Mouse (Mus musculus) kidney, adult 11 months (tissue): ENCODE data around the gene D2hgdh.

Experiments
- DNase-seq: peaks from one replicate; pipeline ENCODE4 v3.0.0; 2022

The D2hgdh gene

GRCm38 (mm10) chr1:93824609-93825008 lies at the start of gene D2hgdh:
TSS of gene D2hgdh (plus strand) at chr1:93824909.
- no peak for DNase-seq

GRCm38 (mm10) chr1:93776686-93777085 lies 48.0 kb upstream of the D2hgdh start:
- DNase-seq: no peak

GRCm38 (mm10) chr1:93786912-93787311 lies 37.8 kb upstream of the D2hgdh start:
- no peak for DNase-seq

- no peak for DNase-seq
These were observed 30.2 kb upstream of the D2hgdh start for GRCm38 (mm10) chr1:93794526-93794925.

GRCm38 (mm10) chr1:93795886-93796285 lies 28.8 kb upstream of the D2hgdh start:
- no peak for DNase-seq

- DNase-seq: no peak
These were observed 23.8 kb upstream of the D2hgdh start for GRCm38 (mm10) chr1:93800670-93801503.

GRCm38 (mm10) chr1:93801741-93802238 lies 22.9 kb upstream of the D2hgdh start, which contains the start of gene Dtymk:
TSS of gene Dtymk (minus strand) at chr1:93801934.
- DNase-seq: peak; percentile 93

GRCm38 (mm10) chr1:93802771-93803170 lies 21.9 kb upstream of the D2hgdh start:
- DNase-seq: no peak

- DNase-seq: peak; percentile 98
These were observed 20.9 kb upstream of the D2hgdh start, which contains the start of gene Ing5 for GRCm38 (mm10) chr1:93803556-93804507. TSS of gene Ing5 (plus strand) at chr1:93803965.

- no peak for DNase-seq
These were observed 19.9 kb upstream of the D2hgdh start for GRCm38 (mm10) chr1:93804818-93805217.

- DNase-seq: peak; percentile 14
These were observed 19.3 kb upstream of the D2hgdh start for GRCm38 (mm10) chr1:93805221-93805951.

- no peak for DNase-seq
These were observed 15.8 kb upstream of the D2hgdh start for GRCm38 (mm10) chr1:93808871-93809270.

GRCm38 (mm10) chr1:93810011-93810410 lies 14.7 kb upstream of the D2hgdh start:
- no peak for DNase-seq

- no peak for DNase-seq
These were observed 13.1 kb upstream of the D2hgdh start for GRCm38 (mm10) chr1:93811495-93812039.

- DNase-seq: no peak
These were observed 6.7 kb upstream of the D2hgdh start for GRCm38 (mm10) chr1:93817823-93818532.

GRCm38 (mm10) chr1:93818722-93819121 lies 6.0 kb upstream of the D2hgdh start:
- DNase-seq: no peak

- no peak for DNase-seq
These were observed 763 bp upstream of the D2hgdh start for GRCm38 (mm10) chr1:93823796-93824495.

- peak; percentile 97 for DNase-seq
These were observed 481 bp downstream of the D2hgdh start for GRCm38 (mm10) chr1:93825105-93825674.

- DNase-seq: peak; percentile 23
These were observed 1.2 kb downstream of the D2hgdh start for GRCm38 (mm10) chr1:93825771-93826539.

GRCm38 (mm10) chr1:93826540-93826835 lies 1.8 kb downstream of the D2hgdh start:
- no peak for DNase-seq
